Mouse (Mus musculus) liver, adult (tissue): ENCODE data around the gene Ktn1.
A peak's percentile ranks its signal among the peaks of the same experiment; 100 is the strongest.

Source experiments
- GATA4 ChIP-seq: IDR thresholded peaks from 2 replicates; pipeline ENCODE4 v1.6.1; 2014; ENCODE audit warnings: mild to moderate bottlenecking, low read length; ENCODE audit not compliant: insufficient replicate concordance

Gene Ktn1

DNA sequence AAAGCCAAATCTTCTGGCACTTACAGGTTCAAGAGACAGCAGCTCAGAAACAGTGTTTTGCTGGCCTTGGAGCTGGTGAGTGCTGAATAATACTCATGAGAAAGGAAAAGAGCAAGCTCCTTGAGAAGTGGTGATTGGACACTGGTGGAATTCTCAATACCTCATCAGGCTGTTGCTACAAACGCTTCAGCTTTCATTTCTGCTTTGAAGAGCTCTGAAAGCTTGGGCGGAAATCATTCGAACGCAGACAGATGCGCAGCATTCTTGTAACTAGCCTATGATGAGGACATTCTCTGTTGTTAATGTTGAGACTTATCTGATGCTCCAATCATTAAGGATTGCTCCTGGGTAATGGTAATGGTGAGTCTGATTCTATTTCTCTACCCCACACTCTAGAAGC, at the start of gene Ktn1:
Gene Ktn1 (plus strand): TSS at position 231 of the 400 bp plus-strand sequence.
- no peak for TF ChIP-seq GATA4

DNA sequence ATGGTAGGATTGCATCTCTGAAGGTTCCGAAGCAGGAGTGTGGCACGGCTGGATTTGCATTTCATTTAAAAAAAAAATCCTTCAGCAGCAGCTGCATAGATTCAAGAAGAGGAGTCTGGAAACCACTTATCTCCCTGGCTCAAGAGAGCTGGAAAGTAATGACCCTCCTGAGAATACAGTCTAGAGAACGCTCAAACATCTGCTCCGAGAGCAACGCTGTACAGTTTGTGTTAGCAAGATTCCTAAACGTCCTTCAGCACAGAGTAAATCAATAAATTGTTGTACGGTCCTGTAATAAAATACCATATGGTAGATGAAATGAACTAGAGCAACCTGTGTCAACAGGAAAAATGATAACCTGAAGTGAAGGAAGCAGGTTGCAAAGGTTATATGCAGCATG, 35.0 kb upstream of the Ktn1 start:
- no peak for TF ChIP-seq GATA4

DNA sequence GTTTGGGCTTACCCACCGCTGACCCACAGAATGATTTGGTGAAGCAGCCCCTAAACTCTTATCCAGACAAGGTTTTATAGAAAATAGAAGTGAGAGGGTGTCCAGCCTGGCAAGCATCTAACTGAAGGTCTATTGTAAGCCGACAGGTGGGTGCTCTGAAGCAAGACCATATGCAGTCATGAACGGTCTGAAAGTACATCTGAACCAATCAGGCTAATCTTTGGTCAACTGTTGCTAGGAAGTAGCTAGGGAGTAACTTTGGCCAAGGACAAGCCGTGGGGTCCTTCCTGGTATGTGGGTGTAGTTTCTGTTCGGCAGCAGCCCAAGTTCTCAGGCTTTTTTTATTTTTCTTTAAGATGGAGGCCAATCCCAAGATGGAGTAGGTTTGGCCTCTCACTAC, 29.4 kb upstream of the Ktn1 start:
- TF ChIP-seq GATA4 = no peak

DNA sequence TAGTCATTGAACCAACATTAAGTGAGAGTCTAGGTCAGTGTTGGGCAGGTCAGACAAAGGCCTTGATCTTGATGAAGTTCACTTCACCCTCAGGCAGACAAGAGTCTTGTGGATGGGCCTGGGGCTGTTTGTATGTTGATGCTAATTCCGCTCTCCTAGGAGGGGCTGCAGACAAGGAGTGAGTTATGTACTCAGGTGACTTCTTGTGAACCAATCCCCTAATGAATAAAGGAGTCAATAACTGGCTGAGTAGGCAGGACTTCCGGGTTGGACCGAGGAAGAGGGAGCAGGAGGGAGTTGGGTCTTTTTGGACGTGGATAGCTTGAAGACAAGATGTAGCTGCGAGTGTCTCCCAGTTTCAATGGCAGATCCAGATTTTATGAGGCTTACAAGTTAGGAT, 26.3 kb upstream of the Ktn1 start:
- no peak for TF ChIP-seq GATA4

DNA sequence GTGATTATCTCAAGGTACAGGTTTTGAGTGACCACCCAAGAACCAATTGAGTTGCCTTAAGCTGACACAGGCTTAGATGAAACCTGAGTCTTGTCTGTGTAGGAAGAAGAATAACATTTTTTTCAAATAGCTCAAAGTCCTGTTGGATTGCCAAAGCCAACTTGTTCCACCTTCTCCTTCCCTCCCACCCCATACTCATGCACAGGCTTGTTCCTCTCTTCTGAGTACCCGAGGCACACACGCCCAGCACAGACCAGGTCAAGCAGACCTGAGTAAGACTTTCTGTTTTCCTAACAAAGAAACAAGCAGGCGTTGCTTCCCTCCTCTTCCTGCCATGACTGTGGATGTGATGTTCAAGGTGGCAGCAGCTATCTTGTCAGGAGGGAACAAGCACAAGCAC, 23.4 kb upstream of the Ktn1 start:
- TF ChIP-seq GATA4 = no peak

DNA sequence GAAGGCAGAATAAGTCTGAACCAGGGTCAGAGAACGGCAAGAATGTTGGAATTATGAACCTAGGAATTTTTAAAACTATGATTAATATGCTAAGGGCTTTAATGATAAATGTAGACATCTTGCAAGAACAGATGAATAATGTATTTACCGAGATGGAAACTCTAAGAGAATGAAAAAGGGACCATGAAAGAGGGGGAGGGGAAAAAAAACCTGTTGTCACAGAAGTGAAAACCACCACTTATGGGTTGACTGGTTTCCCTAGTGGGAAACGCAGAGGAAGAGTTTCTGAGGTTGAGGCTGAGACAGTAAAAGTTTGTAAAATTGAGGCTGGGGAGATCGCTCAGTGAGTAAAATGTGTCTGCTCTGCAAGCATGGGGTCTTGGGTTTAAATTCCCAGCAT, 22.1 kb upstream of the Ktn1 start:
- no peak for TF ChIP-seq GATA4

DNA sequence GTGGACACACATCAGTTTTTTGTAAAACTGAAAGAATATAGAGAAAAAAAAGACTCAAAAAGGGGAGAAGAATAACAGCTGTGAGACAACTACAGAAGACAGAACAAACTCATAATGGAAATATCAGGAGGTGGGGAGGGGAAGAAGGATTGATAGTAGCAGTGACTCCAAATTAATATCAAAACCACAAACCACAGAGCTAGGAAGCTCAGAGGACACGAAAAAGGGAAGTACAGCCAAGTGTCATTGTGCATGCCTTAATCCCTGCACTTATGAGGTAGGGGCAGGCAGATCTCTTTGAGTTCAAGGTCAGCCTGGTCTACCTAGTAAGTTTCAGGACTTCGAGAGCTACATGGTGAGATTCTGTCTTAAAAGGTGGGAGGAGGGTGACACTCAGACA, 21.4 kb upstream of the Ktn1 start:
- no peak for TF ChIP-seq GATA4

DNA sequence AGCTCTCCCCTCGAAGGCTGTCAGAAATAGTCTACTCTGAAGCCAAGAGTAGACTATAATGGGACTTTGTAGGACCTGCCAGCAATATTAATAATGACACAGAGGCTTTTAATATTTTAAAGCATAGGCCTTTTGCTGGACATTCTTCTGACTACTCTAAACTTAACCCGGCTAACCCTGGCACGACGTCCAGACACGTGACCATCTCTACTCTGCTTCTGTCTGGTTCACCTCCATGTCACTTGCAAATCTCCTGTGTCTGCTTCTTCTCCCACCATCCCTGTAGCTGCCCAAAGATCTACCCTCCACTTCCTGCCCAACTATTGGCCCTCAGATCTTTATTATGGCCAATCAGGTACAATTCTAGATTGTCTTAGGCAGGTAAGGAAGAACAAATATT, 20.9 kb upstream of the Ktn1 start:
- TF ChIP-seq GATA4 = no peak

DNA sequence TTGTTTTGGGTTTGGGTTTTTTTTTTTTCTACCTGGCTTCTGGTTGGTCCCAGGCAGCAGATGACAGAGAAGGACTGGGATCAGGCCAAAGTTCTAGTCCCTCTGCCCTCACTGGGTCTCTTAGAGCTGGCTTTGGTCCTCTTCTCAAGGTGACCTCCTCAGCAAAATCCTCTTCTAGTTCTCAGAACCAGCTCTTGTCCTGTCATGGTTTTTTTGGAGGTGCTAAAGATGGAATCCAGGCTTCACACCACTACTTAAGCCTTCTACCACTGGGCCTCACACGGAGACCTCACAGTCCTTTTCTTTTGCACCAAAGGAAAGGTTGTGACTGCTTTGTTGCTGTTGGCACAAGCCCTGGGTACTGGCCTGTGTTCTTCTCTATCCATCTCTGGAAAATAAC, 15.8 kb upstream of the Ktn1 start:
- TF ChIP-seq GATA4 = no peak

DNA sequence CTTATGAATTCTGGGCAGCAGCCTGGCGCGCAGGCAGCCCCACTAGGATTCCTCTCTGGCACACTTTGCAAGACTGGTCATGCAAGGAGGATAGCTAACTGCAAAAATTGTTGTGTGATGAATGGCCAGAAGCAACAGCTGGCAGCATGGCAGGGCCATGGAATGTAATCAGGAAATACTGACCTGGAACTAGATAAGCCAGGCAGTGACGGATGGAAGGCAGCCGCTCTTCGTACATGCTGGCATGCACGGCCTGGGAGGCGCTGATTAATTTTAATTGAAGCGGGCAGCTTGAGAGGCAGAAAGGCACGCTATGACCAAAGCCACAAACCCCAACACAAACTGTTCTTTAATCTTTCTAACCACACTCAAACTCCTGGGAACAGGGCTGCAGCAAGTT, 13.8 kb upstream of the Ktn1 start:
- TF ChIP-seq GATA4 = peak; percentile 28; the same call in 1 of the 2 replicates

DNA sequence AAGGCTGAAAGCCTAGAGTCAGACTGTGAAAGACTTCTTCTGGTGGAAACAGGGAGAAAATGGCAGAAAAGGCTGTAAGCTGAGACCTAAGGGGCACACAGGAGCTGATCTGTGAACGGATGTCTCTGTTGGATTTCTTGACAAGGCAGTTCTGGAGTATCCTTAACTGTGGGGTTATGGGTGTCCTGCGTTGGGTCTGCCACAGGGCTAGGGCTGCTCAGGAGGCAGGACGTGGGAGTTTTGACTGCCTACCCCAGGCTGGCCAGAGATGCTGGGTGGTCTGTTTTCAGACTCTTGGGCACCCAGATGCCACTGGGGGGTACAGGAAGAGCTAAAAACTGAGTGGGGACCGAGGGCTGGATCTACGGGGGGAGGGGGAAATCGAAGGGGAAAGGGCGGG, 13.4 kb upstream of the Ktn1 start:
- no peak for TF ChIP-seq GATA4

DNA sequence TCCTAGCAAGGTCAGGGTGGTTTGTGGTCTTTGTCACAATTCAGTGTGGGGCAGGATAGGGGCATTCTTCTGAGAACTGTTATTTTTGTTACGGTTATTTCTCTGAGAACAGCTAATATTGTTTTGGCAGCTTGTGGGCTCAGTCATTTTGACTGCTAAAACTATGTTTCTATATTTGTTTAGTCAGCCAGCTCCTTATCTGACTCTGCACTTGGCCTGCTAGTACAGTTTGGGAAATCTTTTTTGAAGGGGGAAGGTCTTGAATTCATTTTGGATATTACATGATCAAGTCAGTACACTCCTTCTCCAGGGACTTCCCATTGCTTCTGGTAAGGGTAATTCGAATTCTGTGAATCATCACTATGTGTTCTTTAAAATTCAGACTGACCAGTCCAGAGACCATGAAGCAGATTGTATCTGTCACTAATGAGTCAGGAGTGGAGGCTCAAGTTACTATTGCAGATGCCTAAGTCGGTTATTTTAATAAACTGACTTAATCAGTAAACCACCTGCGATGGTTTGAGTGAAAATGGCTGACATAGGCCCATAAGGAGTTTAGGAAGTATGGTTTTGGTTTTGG, 9.8 kb upstream of the Ktn1 start:
- no peak for TF ChIP-seq GATA4

DNA sequence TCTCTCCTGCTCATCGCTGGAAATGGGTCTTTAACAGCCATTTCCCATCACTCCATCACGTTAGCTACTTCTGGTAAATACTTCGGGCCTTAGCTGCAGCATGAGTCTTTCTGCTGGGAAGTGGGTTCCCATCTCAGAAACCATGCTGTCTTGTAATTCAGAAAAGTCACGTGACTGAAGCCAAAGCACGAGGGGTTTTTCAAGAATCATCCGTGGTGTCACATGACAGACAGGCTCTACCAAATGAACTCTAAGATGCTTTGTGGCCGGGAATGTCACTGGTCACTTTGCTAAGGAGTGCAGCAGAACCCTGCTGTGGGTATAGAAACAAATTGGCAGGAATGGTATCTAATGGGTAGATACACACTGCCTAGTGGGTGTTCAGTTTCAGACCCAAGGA, 2.6 kb upstream of the Ktn1 start:
- no peak for TF ChIP-seq GATA4

DNA sequence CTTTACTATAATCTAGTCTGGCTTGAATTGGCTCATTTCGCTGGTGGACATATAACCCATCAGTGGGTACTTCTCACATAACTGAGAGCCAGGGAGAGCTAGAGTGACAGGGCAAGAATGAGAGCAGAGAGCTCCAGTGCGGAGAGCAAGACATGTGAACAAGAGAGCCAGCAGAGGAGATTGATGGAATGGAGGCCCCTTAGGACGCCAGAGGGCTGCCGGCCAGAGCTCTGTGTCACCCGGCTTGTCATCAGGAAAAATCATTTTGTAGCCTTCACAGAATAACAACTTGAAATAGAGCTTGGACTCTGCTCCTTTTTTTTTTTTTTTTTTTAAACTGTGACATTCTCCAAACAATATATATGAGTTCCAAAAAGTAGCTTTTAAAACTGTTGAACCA, 2.0 kb upstream of the Ktn1 start:
- no peak for TF ChIP-seq GATA4

DNA sequence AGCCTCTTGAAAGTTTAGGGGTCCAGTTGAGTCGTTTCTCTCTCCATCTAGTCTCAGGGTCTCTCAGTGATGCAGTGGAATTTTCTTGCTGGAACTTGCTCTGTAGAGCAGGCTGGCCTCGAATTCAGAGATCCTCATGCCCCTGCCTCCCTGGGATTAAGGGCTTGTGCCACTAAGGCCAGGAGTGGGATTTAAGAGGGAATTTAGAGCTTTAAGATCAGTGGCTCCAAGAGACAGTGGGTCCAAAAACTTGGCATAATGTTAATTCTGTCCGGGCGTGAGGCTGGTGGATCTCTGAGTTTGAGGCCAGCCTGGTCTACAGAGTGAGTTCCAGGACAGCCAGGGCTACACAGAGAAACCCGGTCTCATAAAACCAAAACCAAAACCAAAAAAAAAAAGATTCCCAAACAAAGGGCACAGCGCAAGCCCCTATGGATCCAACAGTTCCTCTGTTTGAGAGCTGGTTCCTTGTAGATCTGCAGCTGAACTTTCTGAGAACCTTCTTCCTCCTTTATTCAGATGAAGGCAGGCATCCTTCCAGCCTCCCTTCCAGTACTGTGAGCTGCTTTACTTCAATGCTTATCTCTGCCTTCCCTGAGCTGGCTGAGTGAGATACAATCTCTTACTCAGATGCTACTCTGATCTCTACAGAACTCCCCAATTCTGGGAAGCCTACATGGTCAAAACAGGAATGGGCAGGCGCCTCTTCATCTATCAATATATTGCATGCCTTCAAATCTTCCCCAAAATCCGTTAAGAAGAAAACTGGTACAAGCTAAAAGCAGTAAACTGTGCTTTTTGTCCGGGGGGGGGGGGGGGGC, 1.3 kb upstream of the Ktn1 start:
- no peak for TF ChIP-seq GATA4

DNA sequence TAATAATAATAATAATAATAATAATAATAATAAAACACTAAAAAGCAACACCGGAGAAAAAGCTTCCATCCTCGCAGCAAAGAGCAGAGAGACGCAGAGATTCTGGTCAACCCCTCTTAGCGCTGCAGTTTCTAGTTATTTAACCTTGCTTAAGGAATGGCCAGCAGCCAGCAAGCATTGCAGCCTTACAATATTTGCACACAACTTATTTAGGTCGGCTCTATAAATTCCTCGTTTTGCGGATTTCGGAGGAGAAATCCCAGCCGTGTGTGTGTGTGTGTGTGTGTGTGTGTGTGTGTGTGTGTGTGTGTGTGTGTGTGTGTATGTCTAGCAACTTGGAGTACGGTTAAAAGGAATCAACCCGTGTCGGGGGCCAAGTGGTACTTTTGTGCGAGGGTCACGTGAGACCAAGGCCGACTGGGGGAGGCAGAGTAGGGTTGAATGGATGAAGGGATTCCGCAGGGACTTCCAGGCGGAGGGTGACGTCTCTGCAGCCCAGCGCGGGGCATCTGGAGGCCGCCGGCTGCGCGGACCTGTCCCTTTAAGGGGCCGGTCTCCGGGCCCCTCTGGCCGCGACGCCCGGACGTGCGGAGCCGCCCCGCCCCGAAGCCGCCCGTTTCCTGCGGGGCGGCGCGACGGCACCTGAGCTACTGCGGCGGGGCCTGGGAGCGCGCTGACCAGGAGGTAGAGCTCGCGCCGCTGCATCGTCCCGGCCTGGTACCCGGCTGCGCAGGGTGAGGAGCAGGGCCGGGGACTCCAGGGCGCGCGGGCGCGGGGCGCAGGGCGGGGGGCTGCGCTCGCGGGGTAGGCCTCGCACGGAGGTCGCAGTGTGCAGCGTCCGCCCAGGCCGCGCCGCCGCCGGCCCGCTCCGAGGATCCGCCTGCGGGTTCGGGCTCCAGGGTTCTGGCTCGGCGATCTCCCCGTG, 720 bp downstream of the Ktn1 start:
- peak; percentile 45; the same call in 1 of the 2 replicates for TF ChIP-seq GATA4
